Mouse (Mus musculus): ENCODE measurements around the gene Tmprss4.

DNA sequence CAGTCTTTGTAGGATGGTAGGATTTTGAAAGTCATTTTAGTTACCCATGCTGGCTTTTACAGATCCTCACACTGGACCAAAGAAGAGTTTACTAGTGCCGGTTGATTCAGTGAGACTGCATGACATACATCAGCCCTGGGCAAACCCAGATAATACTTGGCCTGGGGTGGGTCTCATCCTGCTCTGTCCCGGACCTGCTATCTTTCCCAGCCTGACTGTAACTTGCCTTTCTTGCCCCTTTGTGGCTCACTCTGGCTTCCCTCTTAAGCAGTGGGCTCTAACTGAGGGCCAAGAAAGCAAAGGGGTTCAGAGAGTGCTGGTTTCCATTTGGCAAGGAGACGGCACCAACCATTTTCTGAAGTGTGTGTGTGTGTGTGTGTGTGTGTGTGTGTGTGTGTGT is 15.8 kb upstream of the Tmprss4 start:
- no peak for TF ChIP-seq POLR2A (IDR thresholded peaks at IDR 0.05; ENCODE audit: control insufficient read depth, low read depth, low read length)
- TF ChIP-seq CTCF (IDR thresholded peaks at IDR 0.05; ENCODE audit: control insufficient read depth, insufficient read depth, insufficient replicate concordance, low read depth, low read length): no peak

Measured in testis, adult 2 months (tissue).